ENCODE assay signal across 18 mouse cellular contexts in the genomic region with DNA sequence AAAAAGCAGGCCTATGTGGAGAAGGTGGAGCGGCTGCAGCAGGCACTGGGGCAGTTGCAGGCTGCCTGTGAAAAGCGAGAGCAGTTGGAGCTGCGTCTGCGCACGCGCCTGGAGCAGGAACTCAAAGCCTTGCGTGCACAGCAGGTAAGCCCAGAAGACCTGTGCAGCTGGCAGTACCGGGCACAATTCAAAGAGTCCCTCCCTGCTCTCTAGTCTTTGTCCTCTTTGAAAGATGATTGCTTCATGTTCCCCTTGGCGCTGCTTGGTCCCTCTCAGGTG. TPM values are rescaled to one million over a fixed set of nuclear protein-coding genes. Genes with fewer than 3 reads are reported as not detected.
DNase-seq lines count a peak whose midpoint lies in the region; ATAC-seq and TF ChIP-seq lines count a peak whose summit lies in the region.
"Had no signal": no experiment of that assay in that cellular context is flagged by ENCODE, and none has a peak within 500 bp of the region (broad histone marks: within the 10 kb centered on the region; RNA-seq: fewer than 3 reads in every experiment).

No protein-coding gene starts in this region.

- H3K79me2 ChIP-seq in myocyte (ENCODE audit: control insufficient read depth, insufficient read depth), result peaks cover 16% of the 10 kb centered on the region

- no peak for TF ChIP-seq CTCF in liver, postnatal 0 days (IDR thresholded peaks at IDR 0.05; ENCODE audit: low read depth)

- H3K4me1 ChIP-seq in forebrain, embryonic 12.5 days, result peaks cover 46% of the 10 kb centered on the region
- peaks cover 30% of the 10 kb centered on the region for H3K4me1 ChIP-seq in forebrain, embryonic 11.5 days (replicated peaks; ENCODE audit: control insufficient read depth, insufficient read depth, low read length)
- peaks cover 48% of the 10 kb centered on the region for H3K4me1 ChIP-seq in heart, embryonic 16.5 days (ENCODE audit: control insufficient read depth, insufficient read depth, low read length)
- H3K4me1 ChIP-seq in liver, postnatal 0 days (ENCODE audit: insufficient read depth), result peaks cover 54% of the 10 kb centered on the region
- peaks cover 30% of the 10 kb centered on the region for H3K4me1 ChIP-seq in liver, embryonic 11.5 days (replicated peaks; ENCODE audit: control insufficient read depth, insufficient read depth, low read length)

- H3K27me3 ChIP-seq in forebrain, embryonic 12.5 days, result no peaks in the 10 kb centered on the region
- H3K27me3 ChIP-seq in forebrain, embryonic 11.5 days (ENCODE audit: control insufficient read depth, insufficient read depth, low read length), result no peaks in the 10 kb centered on the region
- no peaks in the 10 kb centered on the region for H3K27me3 ChIP-seq in heart, embryonic 16.5 days (ENCODE audit: control insufficient read depth, insufficient read depth, low read length)
- no peaks in the 10 kb centered on the region for H3K27me3 ChIP-seq in liver, postnatal 0 days (ENCODE audit: insufficient read depth, low read length)
- H3K27me3 ChIP-seq in liver, embryonic 11.5 days (replicated peaks; ENCODE audit: control insufficient read depth, insufficient read depth, low read length), result no peaks in the 10 kb centered on the region
- H3K27me3 ChIP-seq in myocyte (ENCODE audit: control insufficient read depth, insufficient read depth, insufficient read length), result no peaks in the 10 kb centered on the region
- H3K27me3 ChIP-seq: stomach, embryonic 15.5 days had no signal

- no peak overlapping the region for H3K4me3 ChIP-seq in forebrain, embryonic 12.5 days (replicated peaks)
- H3K4me3 ChIP-seq in forebrain, embryonic 11.5 days (ENCODE audit: low read depth, low read length), result no peak overlapping the region
- H3K4me3 ChIP-seq in heart, embryonic 16.5 days (ENCODE audit: low read length), result no peak overlapping the region
- no peak overlapping the region for H3K4me3 ChIP-seq in liver, postnatal 0 days (ENCODE audit: low read depth, low read length)
- no peak overlapping the region for H3K4me3 ChIP-seq in liver, embryonic 11.5 days (ENCODE audit: low read depth, low read length)
- H3K4me3 ChIP-seq in myocyte, result no peak overlapping the region
- H3K4me3 ChIP-seq: stomach, embryonic 15.5 days had no signal

- peak; percentile 16 for TF ChIP-seq POLR2A in myocyte (IDR thresholded peaks at IDR 0.05; ENCODE audit: insufficient read length, low read depth)

- H3K9me3 ChIP-seq in forebrain, embryonic 12.5 days, result no peaks in the 10 kb centered on the region
- no peaks in the 10 kb centered on the region for H3K9me3 ChIP-seq in forebrain, embryonic 11.5 days (ENCODE audit: control insufficient read depth, low read length)
- no peaks in the 10 kb centered on the region for H3K9me3 ChIP-seq in heart, embryonic 16.5 days (replicated peaks; ENCODE audit: control insufficient read depth, low read length)
- no peaks in the 10 kb centered on the region for H3K9me3 ChIP-seq in liver, postnatal 0 days (ENCODE audit: low read length)
- no peaks in the 10 kb centered on the region for H3K9me3 ChIP-seq in liver, embryonic 11.5 days (ENCODE audit: control insufficient read depth, low read length)
- H3K9me3 ChIP-seq: stomach, embryonic 15.5 days had no signal

- no peak for DNase-seq in forebrain, embryonic 11.5 days (ENCODE audit: low spot score)
- DNase-seq in heart, adult 9 months (ENCODE audit: low spot score in 2 of 2), result no peak
- DNase-seq in liver, postnatal 0 days, result no peak
- no peak for DNase-seq in liver, embryonic 11.5 days (ENCODE audit: low spot score)
- DNase-seq in thymus, adult 18-20 months, result no peak
- DNase-seq: adrenal gland, postnatal 14 days; cerebellum, adult 18-20 months; forebrain, postnatal 0 days; layer of hippocampus, postnatal 36 days; left cerebral cortex, postnatal 4 days; lung, postnatal 14 days; right cerebral cortex, postnatal 14 days had no signal

- 94% methylated on average over 9 of the region's 9 CpGs for WGBS in forebrain, embryonic 12.5 days
- whole genome bisulfite sequencing in forebrain, embryonic 11.5 days, result 91% methylated on average over 9 of the region's 9 CpGs
- 93% methylated on average over 9 of the region's 9 CpGs for WGBS in heart, embryonic 16.5 days
- 86% methylated on average over 9 of the region's 9 CpGs for WGBS in liver, postnatal 0 days (ENCODE audit: insufficient replicate concordance)
- 94% methylated on average over 9 of the region's 9 CpGs for WGBS in liver, embryonic 11.5 days

- H3K9ac ChIP-seq in forebrain, embryonic 12.5 days, result no peak overlapping the region
- H3K9ac ChIP-seq in forebrain, embryonic 11.5 days (ENCODE audit: low read length), result no peak overlapping the region
- no peak overlapping the region for H3K9ac ChIP-seq in heart, embryonic 16.5 days (ENCODE audit: low read length)
- no peak overlapping the region for H3K9ac ChIP-seq in liver, postnatal 0 days (replicated peaks)
- H3K9ac ChIP-seq in liver, embryonic 11.5 days (ENCODE audit: low read depth, low read length), result no peak overlapping the region
- H3K9ac ChIP-seq: forebrain, postnatal 0 days; stomach, embryonic 15.5 days had no signal

- TF ChIP-seq EP300 in liver, postnatal 0 days (IDR thresholded peaks at IDR 0.05; ENCODE audit: low read depth), result no peak

- H3ac ChIP-seq in myocyte (ENCODE audit: control insufficient read depth, insufficient read length), result no peak overlapping the region

- H3K27ac ChIP-seq in forebrain, embryonic 12.5 days, result 0 out of 2 replicates have a peak overlapping the region, but pooled peaks have one; percentile 19
- no peak overlapping the region for H3K27ac ChIP-seq in forebrain, embryonic 11.5 days (ENCODE audit: low read depth, low read length)
- peak overlapping the region; percentile 96; the same call in 1 of the 2 replicates for H3K27ac ChIP-seq in heart, embryonic 16.5 days (ENCODE audit: low read length)
- H3K27ac ChIP-seq in liver, postnatal 0 days (ENCODE audit: low read depth), result peak overlapping the region; percentile 55; the same call in 1 of the 2 replicates
- H3K27ac ChIP-seq in liver, embryonic 11.5 days (ENCODE audit: low read depth, low read length), result no peak overlapping the region

- ATAC-seq in forebrain, embryonic 12.5 days (ENCODE audit: low FRiP score), result no peak
- ATAC-seq in forebrain, embryonic 11.5 days (replicated peaks; ENCODE audit: low FRiP score), result no peak
- ATAC-seq in heart, embryonic 16.5 days (replicated peaks; ENCODE audit: extremely low read depth, insufficient read depth, low FRiP score), result no peak
- ATAC-seq in liver, postnatal 0 days, result no peak
- no peak for ATAC-seq in liver, embryonic 11.5 days (replicated peaks; ENCODE audit: low FRiP score)
- ATAC-seq: activated CD4-positive, CD25-positive, alpha-beta regulatory T cell, adult 4 months; CD4-positive, CD25-positive, alpha-beta regulatory T cell, adult 4 months; forebrain, postnatal 0 days had no signal

- peaks cover 97% of the 10 kb centered on the region for H3K36me3 ChIP-seq in forebrain, embryonic 12.5 days (replicated peaks)
- H3K36me3 ChIP-seq in forebrain, embryonic 11.5 days (ENCODE audit: control insufficient read depth, insufficient read depth, low read length), result peaks cover 49% of the 10 kb centered on the region
- peaks cover 87% of the 10 kb centered on the region for H3K36me3 ChIP-seq in heart, embryonic 16.5 days (ENCODE audit: control insufficient read depth, insufficient read depth)
- H3K36me3 ChIP-seq in liver, postnatal 0 days (replicated peaks; ENCODE audit: insufficient read depth, low read length), result peaks cover 70% of the 10 kb centered on the region
- H3K36me3 ChIP-seq in liver, embryonic 11.5 days (ENCODE audit: control insufficient read depth, insufficient read depth, low read length), result peaks cover 41% of the 10 kb centered on the region
- peaks cover 63% of the 10 kb centered on the region for H3K36me3 ChIP-seq in myocyte (ENCODE audit: control insufficient read depth, insufficient read depth)

- no peak overlapping the region for H3K4me2 ChIP-seq in forebrain, embryonic 12.5 days
- H3K4me2 ChIP-seq in forebrain, embryonic 11.5 days (ENCODE audit: low read depth, low read length, severe bottlenecking), result no peak overlapping the region
- no peak overlapping the region for H3K4me2 ChIP-seq in heart, embryonic 16.5 days (ENCODE audit: low read depth, low read length)
- no peak overlapping the region for H3K4me2 ChIP-seq in liver, postnatal 0 days (ENCODE audit: low read depth, low read length)
- no peak overlapping the region for H3K4me2 ChIP-seq in liver, embryonic 11.5 days
- H3K4me2 ChIP-seq in myocyte (ENCODE audit: low read depth), result no peak overlapping the region
- H3K4me2 ChIP-seq: stomach, embryonic 15.5 days had no signal

TF ChIP-seq in myocyte, 11 proteins besides CTCF, POLR2A, EP300 and RAD21:
- TF ChIP-seq POLR2AphosphoS2 (IDR thresholded peaks at IDR 0.05; ENCODE audit: insufficient read length, low read depth), result peak; percentile 71
- TF ChIP-seq MYOG (IDR thresholded peaks at IDR 0.05; ENCODE audit: control insufficient read depth in 1 of 3, insufficient read depth in 1 of 3, insufficient read length in 2 of 3, low read depth in 2 of 3), result no peak
- TF ChIP-seq CEBPB (IDR thresholded peaks at IDR 0.05; ENCODE audit: insufficient read depth, poor library complexity, severe bottlenecking), result no peak

RNA-seq across cellular contexts. Expression of gene Amotl2, which starts 11.9 kb away (rescaled TPM):
- polyA plus RNA-seq in forebrain, embryonic 12.5 days (2016; fragmentation: Nextera tagmentation; extraction: Ambion mirVana), result 82.4 TPM in 2 replicates
- polyA plus RNA-seq in forebrain, embryonic 11.5 days (2014; fragmentation: Nextera tagmentation; extraction: Ambion mirVana), result 72.4 and 73.4 TPM in 2 replicates
- 38.6 and 43.4 TPM in 2 replicates for polyA plus RNA-seq in heart, embryonic 16.5 days (2015; fragmentation: Nextera tagmentation; extraction: Ambion mirVana)
- polyA plus RNA-seq in liver, postnatal 0 days (2015; fragmentation: Nextera tagmentation; extraction: Ambion mirVana), result 5.7 and 6.5 TPM in 2 replicates
- polyA plus RNA-seq in liver, embryonic 11.5 days (2014; fragmentation: Nextera tagmentation; extraction: Ambion mirVana), result 17.4 and 18.8 TPM in 2 replicates
- 67.2 TPM for polyA plus RNA-seq in myocyte (2012; fragmentation: generic; extraction: Trizol)
- polyA plus RNA-seq: activated CD4-positive, CD25-positive, alpha-beta regulatory T cell, adult 4 months; CD4-positive, CD25-positive, alpha-beta regulatory T cell, adult 4 months had no signal

Comparison
In these comparisons a context has a peak if more than half of its experiments do, and no peak if none do; other contexts are left out.
1. H3K27ac ChIP-seq: peak in forebrain, embryonic 12.5 days (single experiment), heart, embryonic 16.5 days (single experiment) and liver, postnatal 0 days (single experiment); none in forebrain, embryonic 11.5 days (single experiment) and liver, embryonic 11.5 days (single experiment).